Mouse (Mus musculus) gastrocnemius, postnatal 10 days (tissue): ENCODE measurements at regions not wholly inside any gene's neighbourhood (a gene's known extent, or its start where the extent isn't known, plus 50 kb on each side); places are given as distances from the start of the nearest gene placed in this dataset.

Experiments
- DNase-seq: peaks from one replicate; pipeline ENCODE4 v3.0.0; 2021; ENCODE audit warnings: mixed read lengths

- no peak for DNase-seq
Measured at GRCm38 (mm10) chr3:99716381-99716780, 168.8 kb upstream of the Spag17 start.

DNA sequence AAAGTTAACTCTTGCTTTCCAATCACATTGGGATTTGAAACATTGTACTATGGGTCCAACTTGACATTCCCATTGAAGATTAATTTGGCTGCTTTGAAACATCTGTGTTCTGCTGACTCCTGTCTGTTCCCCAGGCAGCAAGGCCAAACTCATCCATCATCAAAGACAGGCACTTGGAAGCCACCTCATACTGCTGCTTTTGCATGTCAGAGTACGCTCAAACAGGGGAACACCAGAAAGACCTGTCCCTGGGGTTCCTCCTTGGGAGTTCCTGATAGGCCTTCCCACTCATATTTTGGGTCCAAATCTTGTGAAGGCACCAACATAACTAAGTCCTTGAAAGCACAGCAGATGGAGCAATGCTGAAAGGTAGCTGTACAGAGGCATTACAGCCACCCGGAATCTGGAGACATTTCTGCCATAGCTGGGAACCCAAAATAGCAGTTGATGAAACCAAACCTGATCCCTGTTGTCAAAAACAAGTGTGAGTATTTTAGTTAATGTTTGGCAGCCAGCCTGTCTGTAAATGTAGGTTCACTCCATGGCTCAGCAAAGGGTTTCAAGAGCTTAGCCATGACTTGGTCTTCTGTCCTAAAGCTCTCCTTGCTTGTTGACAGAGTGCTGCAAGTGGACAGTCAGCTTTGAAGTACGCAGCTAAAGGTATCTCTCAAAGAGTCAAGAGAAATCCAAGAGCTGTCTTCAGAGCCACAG lies 147.0 kb upstream of the Spag17 start:
- DNase-seq = peak; percentile 21

- DNase-seq = no peak
Measured at GRCm38 (mm10) chr3:99739654-99740053, 145.6 kb upstream of the Spag17 start.

- DNase-seq = no peak
Measured at GRCm38 (mm10) chr3:99741249-99742222, 143.7 kb upstream of the Spag17 start.

DNA sequence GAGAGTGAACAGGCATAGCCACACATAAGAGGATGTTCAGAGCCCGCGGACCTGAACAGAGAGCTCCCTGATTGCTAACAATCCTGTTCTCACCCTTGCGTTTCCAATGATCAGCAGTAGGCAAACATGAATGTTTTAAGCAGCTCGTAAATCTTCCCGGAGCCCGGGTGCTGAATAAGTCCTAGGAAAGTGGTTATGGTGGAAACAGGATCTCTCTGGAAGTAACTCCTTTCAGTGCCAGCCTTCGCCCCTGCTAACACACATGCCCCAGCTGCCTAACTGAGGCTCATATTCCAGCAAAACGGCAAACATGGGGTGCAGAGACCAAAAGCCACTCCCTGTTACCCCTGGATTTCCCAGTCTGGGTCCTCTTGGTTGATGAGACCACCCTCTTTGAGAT lies 135.5 kb upstream of the Spag17 start:
- DNase-seq = no peak

- DNase-seq = peak; percentile 13
Measured at GRCm38 (mm10) chr3:99778526-99778925, 106.7 kb upstream of the Spag17 start.

DNA sequence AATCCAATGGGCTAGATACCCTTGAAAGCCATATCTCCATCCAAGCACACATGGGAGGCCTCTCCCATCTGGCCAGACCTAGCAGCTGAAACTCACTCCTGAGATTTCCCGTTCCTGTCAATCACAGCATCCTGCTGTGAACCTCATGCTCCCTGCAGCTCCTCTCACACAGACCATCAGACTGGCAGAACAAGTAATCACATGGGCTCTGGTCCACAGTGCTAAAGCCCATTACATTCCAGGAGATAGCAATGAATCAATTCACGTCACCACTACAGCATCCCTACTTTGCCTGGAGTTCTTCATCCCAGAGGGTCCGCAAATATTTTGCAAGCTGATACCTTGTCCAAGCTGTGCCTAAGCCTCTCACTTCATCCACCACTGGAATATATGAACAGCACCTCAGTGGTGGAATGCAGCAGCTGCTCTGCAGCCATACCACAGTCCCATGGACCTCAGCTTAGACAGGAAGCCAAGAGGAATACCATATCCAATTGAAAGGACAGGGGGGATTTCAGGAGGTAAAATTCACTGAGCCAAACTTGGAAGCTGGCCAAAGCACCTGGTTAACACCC lies 99.2 kb upstream of the Spag17 start:
- DNase-seq = no peak

DNA sequence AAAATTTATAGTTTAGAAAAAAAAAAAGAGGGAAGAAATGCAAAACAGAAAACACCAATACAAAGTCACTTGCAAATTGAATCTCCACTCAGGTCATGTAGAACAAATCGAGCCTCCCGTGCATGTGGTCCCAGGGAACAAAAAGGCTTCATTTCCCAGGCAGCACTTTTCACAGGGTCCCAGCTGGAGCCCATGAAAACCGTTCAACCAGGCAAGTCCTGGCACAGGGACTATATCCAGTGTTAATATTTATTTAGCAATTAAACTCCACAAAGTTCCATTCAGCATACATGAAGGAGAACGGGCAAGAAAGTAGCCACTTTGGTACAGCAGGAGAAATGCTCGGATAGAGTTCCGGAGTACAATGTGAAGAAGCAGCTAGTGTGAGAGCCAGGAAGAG lies 93.9 kb upstream of the Spag17 start:
- no peak for DNase-seq

DNA sequence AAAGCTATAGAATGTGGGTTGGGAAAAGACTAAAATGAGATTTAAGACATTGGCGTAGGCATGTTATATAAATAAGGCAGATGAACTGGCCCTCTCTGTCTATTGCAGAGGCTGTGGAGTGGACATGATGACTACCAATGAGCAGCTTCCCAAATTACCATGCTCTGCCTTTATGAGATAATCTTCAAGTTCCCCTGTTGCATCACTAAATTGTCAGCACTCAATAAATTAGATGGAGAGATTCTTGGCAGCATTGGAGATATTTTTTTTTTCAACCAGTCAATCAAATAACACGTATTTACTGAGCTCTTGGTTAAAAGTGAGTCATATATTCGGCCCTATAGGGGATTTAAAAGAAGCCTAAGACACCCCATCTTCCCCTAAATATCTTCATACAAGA lies 91.6 kb upstream of the Spag17 start:
- DNase-seq = no peak

GRCm38 (mm10) chr3:99795835-99796234 lies 89.4 kb upstream of the Spag17 start:
- no peak for DNase-seq

GRCm38 (mm10) chr3:99797791-99798190 lies 87.4 kb upstream of the Spag17 start:
- no peak for DNase-seq

DNA sequence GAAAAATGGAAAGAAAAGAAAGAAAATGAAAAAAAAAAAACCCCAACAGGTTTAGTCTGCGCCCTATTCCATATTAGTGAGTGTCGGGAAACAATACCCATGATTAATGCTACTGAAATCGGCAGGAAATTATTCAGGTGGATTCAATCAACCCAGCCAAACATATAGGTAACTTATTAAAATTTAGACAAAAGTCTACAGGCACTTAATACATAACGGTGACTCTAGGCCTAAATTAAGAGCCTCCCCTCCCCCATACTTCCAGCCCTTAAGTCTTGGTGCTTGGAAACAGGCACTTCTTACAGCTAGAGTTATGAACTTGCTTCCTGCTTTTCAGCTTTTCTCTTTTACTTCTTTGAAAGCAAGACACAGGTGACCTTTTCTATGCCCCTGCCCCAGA lies 74.7 kb upstream of the Spag17 start:
- no peak for DNase-seq

GRCm38 (mm10) chr3:99811276-99811675 lies 73.9 kb upstream of the Spag17 start:
- no peak for DNase-seq

DNA sequence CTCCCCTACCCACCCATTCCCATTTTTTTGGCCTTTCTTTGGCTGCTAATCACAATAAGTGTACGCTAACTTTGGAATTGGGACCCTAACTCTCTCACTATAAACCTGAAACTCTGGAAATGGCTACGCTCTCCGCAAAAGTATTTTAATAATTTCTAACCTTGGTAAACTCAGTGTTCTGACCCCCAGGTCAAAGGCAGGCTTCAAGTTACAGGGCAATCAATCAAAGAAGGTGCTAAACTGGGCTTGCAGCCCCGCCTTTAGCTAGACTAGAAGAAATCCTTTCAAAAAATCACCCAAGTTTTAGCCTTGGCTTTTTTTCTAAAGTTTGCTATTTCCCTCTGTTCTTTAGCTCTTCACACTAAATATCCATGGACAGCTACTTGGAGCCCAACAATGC lies 72.4 kb upstream of the Spag17 start:
- DNase-seq = no peak

DNA sequence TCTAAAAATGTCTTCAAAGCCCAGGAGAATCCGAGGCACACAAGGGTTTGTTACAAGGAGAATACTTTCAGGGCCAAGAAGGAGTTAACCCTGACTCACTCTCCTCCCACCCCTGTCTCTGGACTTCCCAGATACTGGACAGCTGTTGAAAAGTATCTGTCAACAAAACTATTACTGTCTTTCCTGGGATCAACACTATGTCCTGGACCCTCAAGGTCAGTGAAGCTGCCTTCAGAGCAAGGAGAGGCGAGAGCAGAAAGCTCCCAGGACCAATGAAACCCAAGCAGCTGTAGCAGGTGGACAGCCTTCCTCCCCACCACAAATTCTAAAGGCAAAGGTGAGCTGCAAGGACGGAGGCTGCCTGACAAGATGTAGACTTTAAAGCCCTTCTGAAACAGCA lies 70.1 kb upstream of the Spag17 start:
- DNase-seq = no peak

DNA sequence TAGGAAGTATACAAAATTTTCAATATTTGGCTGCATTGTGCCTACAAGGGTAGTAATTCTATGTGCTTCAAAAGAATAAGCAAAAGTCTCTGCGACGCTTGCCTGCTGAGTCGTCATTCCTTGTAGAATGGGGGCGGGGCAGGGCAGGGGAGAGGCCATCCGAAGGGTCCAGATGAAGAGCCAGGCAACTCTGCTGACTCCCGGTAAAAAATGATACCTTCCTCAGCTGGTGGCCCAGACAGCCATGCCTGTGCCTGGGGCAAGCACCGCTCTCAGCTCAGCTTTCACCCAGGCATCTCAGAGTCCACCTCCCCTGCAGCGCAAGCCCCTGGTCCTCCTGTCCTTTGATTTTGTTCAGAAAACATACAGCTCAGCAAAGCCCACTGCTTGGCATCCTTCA lies 67.2 kb upstream of the Spag17 start:
- DNase-seq = peak; percentile 14

DNA sequence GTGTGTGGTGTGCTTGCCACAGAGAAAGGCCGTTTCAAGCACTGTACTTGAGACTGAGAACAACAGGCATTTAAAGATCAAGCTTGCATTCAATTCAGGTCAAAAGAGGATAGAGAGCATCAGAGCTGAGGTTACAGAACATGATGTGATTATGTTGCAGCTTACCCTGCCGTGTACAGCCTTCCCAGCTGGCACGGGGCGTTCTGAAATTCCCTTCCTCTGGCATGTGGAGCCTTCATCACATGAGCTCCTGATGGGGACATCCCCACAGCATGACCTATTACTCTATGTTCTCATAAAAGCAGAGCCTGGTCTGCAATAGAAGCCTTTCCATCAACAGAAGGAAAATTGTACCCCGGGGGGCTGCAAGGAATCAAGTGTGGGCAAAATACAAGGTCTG lies 62.5 kb upstream of the Spag17 start:
- peak; percentile 26 for DNase-seq

- DNase-seq = peak; percentile 17
Measured at GRCm38 (mm10) chr3:99823256-99823655, 62.0 kb upstream of the Spag17 start.
